Mouse (Mus musculus): ENCODE data around the gene Kcng4.

Kcng4 gene

DNA sequence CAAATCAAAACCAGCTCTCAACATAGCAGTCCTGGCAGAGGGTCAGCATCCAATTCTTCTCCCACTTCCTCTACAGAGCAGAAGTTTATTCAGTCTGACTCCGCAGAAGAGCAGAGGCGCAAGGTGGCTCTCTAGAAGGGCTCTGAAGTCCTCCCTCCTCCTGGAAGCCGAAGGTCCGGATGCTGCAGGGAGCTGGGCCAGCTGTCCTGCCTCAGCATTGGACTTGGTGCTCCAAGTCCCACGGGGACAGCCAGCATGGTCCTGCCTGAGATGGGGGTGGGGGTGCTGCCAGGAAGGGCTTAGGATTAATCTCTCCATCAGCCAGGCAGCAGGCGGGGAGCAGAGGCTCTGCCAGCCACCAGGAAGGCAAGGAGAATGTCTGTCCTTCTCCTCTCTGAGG lies at the start of gene Kcng4:
Gene Kcng4 (minus strand): TSS at position 303 of the 400 bp plus-strand sequence.
- no peak for DNase-seq (ENCODE audit: extremely low read depth, low read depth, low spot score)

- no peak for DNase-seq (ENCODE audit: extremely low read depth, low read depth, low spot score)
Measured at GRCm38 (mm10) chr8:119679184-119679583, 43.7 kb upstream of the Kcng4 start.

- no peak for DNase-seq (ENCODE audit: extremely low read depth, low read depth, low spot score)
Measured at GRCm38 (mm10) chr8:119678138-119678843, 42.8 kb upstream of the Kcng4 start.

DNA sequence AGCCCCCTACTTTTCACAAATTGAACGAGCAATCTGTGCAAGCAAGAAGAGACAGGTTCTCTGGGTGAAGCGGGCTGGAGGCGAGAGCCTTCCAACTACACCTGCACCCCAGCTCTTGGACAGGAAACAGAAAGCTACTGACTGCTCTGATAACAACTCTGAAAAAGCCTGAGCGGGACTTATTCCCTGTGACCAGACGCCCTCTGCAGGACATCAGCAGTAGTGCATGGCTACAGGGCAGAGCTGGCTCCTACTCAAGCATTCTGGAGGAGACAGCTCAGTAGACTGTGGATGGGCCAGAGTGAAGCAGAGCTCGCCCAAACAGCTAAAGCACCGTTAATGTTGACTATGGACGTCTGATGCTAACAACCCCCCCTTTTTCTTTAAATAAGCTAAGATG lies 40.9 kb upstream of the Kcng4 start:
- DNase-seq (ENCODE audit: extremely low read depth, low read depth, low spot score): peak; percentile 13

GRCm38 (mm10) chr8:119675457-119675856 lies 40.0 kb upstream of the Kcng4 start:
- DNase-seq (ENCODE audit: extremely low read depth, low read depth, low spot score): no peak

DNA sequence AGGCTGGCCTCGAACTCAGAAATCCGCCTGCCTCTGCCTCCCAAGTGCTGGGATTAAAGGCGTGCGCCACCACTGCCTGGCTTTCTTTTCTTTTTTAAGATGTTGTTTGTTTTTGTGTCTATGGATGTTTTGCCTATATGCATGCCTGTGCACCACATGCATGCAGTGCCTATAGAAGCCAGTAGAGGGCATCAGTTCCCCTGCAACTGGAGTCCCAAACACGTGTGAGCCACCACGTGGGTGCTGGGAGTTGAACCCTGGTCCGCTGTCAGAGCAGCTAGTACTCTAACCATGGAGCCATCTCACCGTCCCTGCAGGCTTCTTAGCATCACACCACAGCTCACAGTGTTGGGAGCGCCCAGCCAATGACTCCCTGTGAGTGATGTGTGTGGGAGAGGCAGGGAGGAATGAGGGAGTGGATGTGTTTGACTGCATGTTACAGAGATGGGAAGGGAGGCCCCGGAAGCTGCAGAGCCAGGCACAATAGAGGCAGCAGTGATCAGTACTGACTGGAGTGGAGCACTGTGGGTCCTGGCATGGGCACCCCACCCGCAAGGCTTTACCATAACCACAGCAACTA lies 38.6 kb upstream of the Kcng4 start:
- DNase-seq (ENCODE audit: extremely low read depth, low read depth, low spot score): no peak

DNA sequence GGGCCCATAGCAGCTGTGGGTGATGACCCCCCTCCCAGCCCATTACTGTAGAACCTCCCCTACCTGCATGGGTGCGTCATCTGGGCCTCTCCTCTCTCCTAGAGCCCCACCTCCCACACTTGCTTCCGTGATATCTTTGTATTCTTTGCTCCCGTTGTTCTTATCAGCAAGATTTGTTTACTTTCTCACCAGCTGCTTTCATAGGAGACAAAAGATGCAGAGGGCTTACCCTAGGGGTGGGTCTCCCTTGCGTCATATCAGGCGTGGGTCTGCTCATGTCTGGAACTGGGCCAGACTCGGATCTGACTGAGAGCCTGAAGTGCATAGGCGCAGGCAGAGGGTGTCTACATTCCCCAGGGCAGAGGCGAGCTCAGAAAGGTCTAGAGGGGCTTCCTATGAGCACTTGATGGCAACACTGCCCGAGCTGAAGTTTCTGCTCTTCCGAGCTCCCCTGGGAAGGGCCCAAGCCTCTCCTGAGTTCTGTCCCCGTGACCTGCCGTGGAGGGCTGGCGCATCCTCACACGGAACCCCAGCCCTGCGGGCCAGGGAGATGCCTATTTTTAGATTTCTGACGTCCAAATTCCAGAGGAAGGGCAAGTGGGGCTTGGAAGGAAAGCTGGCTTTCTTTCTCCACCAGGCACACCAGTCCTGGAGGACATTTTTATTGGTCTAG lies 35.1 kb upstream of the Kcng4 start:
- DNase-seq (ENCODE audit: extremely low read depth, low read depth, low spot score): no peak

- DNase-seq (ENCODE audit: extremely low read depth, low read depth, low spot score): no peak
Measured at GRCm38 (mm10) chr8:119669284-119669683, 33.8 kb upstream of the Kcng4 start.

GRCm38 (mm10) chr8:119668447-119668846 lies 33.0 kb upstream of the Kcng4 start:
- no peak for DNase-seq (ENCODE audit: extremely low read depth, low read depth, low spot score)

DNA sequence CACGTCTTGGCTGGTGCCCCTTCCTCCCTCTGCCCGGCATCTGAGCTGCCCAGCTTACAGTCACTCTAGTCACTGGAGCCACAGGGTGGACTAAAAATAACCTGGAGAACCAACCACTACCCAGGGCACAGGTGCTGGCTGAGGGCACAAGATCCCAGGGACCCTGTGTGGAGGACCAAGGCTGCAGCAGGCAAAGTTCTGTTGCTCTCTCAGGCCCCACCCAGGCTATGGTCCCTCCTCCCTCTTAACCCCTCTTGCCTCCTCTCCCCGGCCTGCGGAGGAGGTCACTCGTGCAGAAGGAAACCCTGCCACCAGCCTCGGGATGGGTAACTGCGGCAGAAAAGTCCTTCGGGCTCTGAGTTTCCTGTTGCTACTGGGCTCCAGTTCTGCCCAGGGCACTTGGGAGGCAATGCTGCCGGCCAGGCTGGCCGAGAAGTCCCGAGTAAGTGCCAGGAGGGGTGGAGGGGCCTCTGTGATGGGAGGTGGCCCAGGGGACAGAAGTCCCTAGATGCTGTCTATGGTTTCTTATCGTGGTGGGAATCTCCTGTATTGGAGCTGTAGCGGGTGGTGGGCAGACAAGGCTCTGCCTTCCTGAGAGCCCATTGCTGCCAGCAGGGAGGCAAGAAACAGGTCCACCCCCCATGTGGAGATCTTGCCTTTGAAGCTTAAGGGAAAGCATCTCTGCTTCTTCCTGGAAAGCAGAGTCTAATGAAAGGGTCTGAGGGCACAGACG lies 30.9 kb upstream of the Kcng4 start, which contains the start of gene Wfdc1:
Gene Wfdc1 (plus strand): TSS at position 147 of the 733 bp plus-strand sequence.
- DNase-seq (ENCODE audit: extremely low read depth, low read depth, low spot score): no peak

- DNase-seq (ENCODE audit: extremely low read depth, low read depth, low spot score): no peak
Measured at GRCm38 (mm10) chr8:119665270-119665669, 29.8 kb upstream of the Kcng4 start.

DNA sequence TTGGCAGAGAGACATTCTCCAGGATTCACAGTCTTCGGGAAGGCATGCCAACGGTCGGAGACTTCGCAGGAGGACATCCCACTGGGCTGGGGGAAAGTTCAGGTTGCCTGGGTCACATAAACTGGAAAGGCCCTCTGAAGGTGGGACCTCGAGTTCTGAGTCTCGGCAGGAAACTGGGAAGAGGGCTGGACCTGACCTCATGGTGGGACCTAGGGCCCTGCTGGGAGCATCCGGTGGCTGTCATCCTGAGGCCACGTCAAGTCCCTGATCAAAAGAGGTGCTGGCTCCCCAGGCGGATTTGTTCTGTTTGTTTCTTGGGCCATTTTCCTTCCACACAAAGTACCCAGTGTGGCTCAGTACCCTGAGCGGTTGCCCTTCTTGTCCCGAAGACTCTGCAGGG lies 28.0 kb upstream of the Kcng4 start:
- DNase-seq (ENCODE audit: extremely low read depth, low read depth, low spot score): no peak

- DNase-seq (ENCODE audit: extremely low read depth, low read depth, low spot score): no peak
Measured at GRCm38 (mm10) chr8:119661892-119662291, 26.4 kb upstream of the Kcng4 start.

DNA sequence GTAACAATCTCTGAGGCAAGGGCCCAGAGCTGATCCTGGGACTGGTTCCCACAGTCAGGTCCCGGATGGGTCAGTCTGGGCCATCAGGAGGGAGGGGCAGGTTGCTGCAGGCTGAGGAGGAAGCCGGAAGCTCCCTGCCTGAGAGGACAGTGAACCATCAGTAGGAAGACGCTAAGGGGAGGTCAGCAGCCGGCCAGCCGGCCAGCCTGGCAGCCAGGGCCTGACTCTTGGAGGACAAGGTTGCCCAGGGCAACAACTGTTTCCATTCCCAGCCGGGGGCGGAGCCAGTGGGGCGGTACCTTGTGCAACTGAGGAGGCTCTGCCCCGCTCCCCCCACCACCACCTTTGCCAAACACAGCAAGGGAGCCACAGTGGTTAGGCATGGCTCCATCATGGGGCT lies 25.6 kb upstream of the Kcng4 start:
- no peak for DNase-seq (ENCODE audit: extremely low read depth, low read depth, low spot score)

DNA sequence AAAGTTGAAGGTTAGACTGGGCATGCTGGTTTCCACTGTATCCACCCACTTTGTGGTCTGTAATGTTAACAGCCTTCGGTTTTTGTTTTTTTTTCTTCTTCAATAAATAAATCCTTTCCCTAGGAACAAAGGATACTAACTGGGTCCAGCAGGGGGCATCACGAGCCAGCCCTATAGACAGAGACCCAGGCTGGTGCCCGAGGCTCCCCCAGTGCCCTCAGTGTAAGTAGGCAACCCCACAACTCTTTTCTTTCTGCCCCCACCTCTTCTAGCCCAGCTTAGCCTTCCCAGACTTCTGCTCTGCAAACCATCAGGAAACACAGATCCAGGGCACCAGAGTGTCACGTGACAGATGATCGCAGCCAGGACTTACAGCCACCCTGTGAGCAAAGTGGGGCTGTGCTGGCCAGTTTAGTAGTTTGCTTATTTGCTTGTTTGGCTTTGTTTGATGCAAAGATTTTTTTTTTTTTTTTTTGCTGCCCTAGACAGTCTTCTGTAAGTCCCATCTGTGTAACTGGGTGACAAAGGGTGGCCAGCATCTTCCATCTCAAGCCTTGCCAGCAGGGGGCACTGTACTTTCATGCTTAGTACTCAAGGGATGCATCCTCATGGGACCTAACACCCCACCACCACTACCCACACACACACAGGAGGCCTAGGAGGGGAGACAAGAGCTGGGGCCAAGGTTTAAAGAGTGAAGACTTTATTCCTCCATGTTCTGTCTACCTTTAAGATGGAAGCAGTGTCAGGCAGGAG lies 21.4 kb upstream of the Kcng4 start:
- DNase-seq (ENCODE audit: extremely low read depth, low read depth, low spot score): no peak

DNA sequence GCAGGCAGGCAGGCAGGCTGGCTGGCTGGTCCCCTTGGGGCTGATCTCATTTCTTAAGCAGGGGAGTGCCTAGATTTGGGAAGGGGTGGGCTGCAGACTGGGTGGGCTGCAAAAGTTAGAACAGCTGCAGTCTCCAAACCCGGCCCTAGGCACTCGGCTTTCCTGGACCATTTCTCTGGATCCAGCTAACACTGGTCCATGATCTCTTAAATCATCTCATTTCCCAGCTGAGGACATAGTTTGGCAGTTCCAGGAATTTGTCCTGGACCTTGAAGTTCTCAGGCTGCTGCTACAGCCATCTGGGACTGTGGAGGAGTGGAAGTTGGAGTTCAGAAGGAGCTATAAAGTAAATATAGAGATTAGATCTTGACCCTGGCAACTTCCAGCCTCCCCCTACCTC lies 15.8 kb upstream of the Kcng4 start:
- DNase-seq (ENCODE audit: extremely low read depth, low read depth, low spot score): no peak

- no peak for DNase-seq (ENCODE audit: extremely low read depth, low read depth, low spot score)
Measured at GRCm38 (mm10) chr8:119646846-119647245, 11.4 kb upstream of the Kcng4 start.

GRCm38 (mm10) chr8:119646197-119646596 lies 10.7 kb upstream of the Kcng4 start:
- DNase-seq (ENCODE audit: extremely low read depth, low read depth, low spot score): no peak

- no peak for DNase-seq (ENCODE audit: extremely low read depth, low read depth, low spot score)
Measured at GRCm38 (mm10) chr8:119644981-119645597, 9.6 kb upstream of the Kcng4 start.

DNA sequence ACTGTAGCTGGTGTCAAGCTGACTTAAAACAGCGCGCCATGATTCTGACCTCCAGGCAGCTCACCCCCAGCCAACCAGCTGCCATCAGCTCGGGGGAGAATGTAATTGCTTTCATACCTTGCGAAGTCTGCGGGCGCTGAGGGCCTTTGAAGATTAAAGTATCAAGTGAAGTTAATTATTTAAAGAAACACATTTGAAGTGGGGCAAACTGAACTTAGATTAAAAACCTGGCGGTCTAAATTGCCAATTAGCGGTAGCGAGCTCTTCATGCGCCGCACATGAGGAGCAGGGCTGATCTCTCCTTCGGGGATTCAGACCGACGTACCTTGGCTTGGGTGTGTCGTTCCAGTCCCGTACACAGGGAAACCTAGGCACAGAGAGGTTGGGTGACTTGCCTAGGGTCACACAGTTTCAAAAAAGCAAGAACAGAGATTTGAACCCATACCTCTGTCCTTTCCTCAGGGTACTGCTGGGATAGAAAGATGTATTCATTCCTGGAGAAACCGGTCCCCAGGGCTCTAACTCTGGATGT lies 9.0 kb upstream of the Kcng4 start:
- no peak for DNase-seq (ENCODE audit: extremely low read depth, low read depth, low spot score)
